Mouse (Mus musculus): ENCODE data around the gene Nisch. TPM values are rescaled to one million over a fixed set of nuclear protein-coding genes. Genes with fewer than 3 reads are reported as not detected.

The Nisch gene
- polyA plus RNA-seq, 1 experiment from 2014 or later: 343 TPM

DNA sequence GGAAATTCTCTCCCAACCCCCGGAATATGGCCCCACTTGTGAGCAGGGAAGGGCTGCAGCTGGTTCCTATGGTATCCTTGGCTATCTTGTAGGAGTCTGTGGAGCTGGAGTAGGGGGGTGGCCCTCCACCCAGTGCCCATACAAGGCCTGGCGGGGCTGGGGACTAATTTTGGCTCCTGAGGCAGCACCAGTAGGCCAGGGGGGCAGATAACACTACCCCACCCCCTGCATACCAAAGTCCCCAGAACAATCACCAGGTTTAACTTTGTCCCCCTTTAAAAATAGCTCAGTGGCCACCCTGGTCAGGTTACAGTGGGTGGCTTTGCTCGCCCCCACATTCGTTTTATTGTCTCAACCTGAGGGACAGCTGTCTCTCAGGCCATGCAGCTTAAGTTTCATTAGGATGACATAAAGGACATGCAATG lies 7.6 kb downstream of the Nisch start:
- H3K4me1 ChIP-seq (ENCODE audit: control insufficient read depth, insufficient read depth, low read length): peaks cover 16% of the 10 kb centered on the region
- no peak overlapping the region for H3K27ac ChIP-seq (replicated peaks; ENCODE audit: low read depth, low read length)
- ATAC-seq (ENCODE audit: low FRiP score, low TSS enrichment) (no peak), DNase-seq (no peak)
- no peaks in the 10 kb centered on the region for H3K27me3 ChIP-seq (ENCODE audit: control insufficient read depth, insufficient read depth, low read length)
- no peak overlapping the region for H3K4me2 ChIP-seq (ENCODE audit: low read length)
- H3K4me3 ChIP-seq (replicated peaks; ENCODE audit: low read depth, low read length): no peak overlapping the region
- 81% methylated on average over 4 of the region's 4 CpGs for WGBS
- H3K9ac ChIP-seq (replicated peaks; ENCODE audit: low read length): no peak overlapping the region
- peaks cover 1% of the 10 kb centered on the region for H3K36me3 ChIP-seq (ENCODE audit: control insufficient read depth, insufficient read depth, low read length)
- no peaks in the 10 kb centered on the region for H3K9me3 ChIP-seq (ENCODE audit: control insufficient read depth, low read length)

DNA sequence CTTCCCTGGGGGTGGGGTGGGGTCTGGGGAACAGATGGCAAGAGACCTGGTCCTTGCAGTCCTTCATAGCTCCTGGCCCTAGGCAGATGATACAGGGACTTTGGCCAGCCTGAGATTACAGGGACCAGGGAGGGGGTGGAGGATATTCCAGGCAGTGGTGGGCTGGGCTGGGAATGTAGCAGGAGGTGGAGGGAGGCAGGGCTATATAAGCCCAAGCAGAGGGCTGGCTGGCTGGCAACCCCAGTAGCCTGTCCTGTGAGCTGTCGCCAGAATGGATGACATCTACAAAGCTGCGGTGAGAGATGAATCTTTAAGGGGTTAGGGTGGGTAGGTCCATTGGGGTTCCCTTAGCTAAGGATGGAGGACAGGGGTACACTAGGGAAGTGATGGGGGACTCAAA lies 8.7 kb downstream of the Nisch start, which contains the start of gene Tnnc1:
Gene Tnnc1, plus strand, starts transcription at position 229 of the 400 bp plus-strand sequence.
- peak within 1 kb of the TSS; percentile 90 for H3K27ac ChIP-seq (replicated peaks; ENCODE audit: low read depth, low read length)
- DNase-seq (no peak), ATAC-seq (ENCODE audit: low FRiP score, low TSS enrichment) (no peak)
- H3K27me3 ChIP-seq (ENCODE audit: control insufficient read depth, insufficient read depth, low read length): no peaks in the 10 kb centered on the region
- peaks cover 12% of the 10 kb centered on the region for H3K36me3 ChIP-seq (ENCODE audit: control insufficient read depth, insufficient read depth, low read length)
- peak within 1 kb of the TSS; percentile 98 for H3K4me2 ChIP-seq (ENCODE audit: low read length)
- peak within 1 kb of the TSS; percentile 65 for H3K4me3 ChIP-seq (replicated peaks; ENCODE audit: low read depth, low read length)
- peak within 1 kb of the TSS; percentile 82 for H3K9ac ChIP-seq (replicated peaks; ENCODE audit: low read length)
- H3K9me3 ChIP-seq (ENCODE audit: control insufficient read depth, low read length): no peaks in the 10 kb centered on the region
- H3K4me1 ChIP-seq (ENCODE audit: control insufficient read depth, insufficient read depth, low read length): peaks cover 17% of the 10 kb centered on the region
- WGBS: 76% methylated on average over 2 of the region's 2 CpGs

DNA sequence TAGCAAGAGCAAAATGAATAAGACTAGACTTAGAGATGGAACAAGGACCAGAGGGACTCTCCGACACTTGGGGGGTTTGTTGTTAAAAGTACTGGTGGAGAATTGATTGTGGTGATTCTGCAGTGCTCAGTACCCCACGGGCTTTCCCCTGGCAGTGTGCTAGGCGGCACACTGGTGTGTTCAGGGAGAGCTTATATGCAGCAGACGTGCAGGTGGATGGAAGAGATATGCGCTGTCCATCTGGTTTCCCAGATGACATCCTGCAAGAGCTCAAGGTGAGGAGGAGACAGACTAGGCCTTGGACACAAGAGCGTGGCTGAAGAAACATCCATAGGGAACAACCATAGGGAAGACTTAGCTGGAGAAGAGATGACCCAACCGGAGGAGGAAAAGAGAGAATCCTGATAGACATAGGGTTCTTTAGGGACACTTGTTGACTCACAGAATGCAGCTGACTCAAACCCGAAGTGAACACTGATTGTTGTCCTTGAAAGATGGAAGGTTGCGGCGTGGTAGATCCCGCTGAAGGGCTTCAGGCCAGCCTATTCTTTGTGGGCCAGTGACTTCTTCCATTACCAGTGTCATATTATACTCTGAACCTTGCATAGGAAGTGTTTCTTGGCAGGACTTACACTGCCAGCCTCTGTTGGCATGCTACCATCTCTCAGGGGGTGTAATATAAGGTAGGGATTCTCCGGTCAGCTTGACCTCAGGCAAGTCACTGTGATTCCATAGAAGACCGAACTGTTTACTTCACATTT lies 9.5 kb downstream of the Nisch start:
- DNase-seq (no peak), ATAC-seq (ENCODE audit: low FRiP score, low TSS enrichment) (no peak; the same call in 1 of the 2 replicates)
- peak overlapping the region; percentile 65 for H3K4me3 ChIP-seq (replicated peaks; ENCODE audit: low read depth, low read length)
- peak overlapping the region; percentile 98 for H3K4me2 ChIP-seq (ENCODE audit: low read length)
- H3K9ac ChIP-seq (replicated peaks; ENCODE audit: low read length): peak overlapping the region; percentile 82
- no peaks in the 10 kb centered on the region for H3K9me3 ChIP-seq (ENCODE audit: control insufficient read depth, low read length)
- peaks cover 20% of the 10 kb centered on the region for H3K36me3 ChIP-seq (ENCODE audit: control insufficient read depth, insufficient read depth, low read length)
- 80% methylated on average over 13 of the region's 13 CpGs for WGBS
- no peaks in the 10 kb centered on the region for H3K27me3 ChIP-seq (ENCODE audit: control insufficient read depth, insufficient read depth, low read length)
- H3K4me1 ChIP-seq (ENCODE audit: control insufficient read depth, insufficient read depth, low read length): peaks cover 17% of the 10 kb centered on the region
- peak overlapping the region; percentile 90 for H3K27ac ChIP-seq (replicated peaks; ENCODE audit: low read depth, low read length)

GRCm38 (mm10) chr14:31206472-31206981 lies 10.2 kb downstream of the Nisch start:
- peak overlapping the region; percentile 98 for H3K4me2 ChIP-seq (ENCODE audit: low read length)
- H3K4me3 ChIP-seq (replicated peaks; ENCODE audit: low read depth, low read length): peak overlapping the region; percentile 65
- peak; percentile 77 for ATAC-seq (ENCODE audit: low FRiP score, low TSS enrichment)
- no peaks in the 10 kb centered on the region for H3K27me3 ChIP-seq (ENCODE audit: control insufficient read depth, insufficient read depth, low read length)
- WGBS: 1% methylated on average over 48 of the region's 48 CpGs
- peaks cover 28% of the 10 kb centered on the region for H3K36me3 ChIP-seq (ENCODE audit: control insufficient read depth, insufficient read depth, low read length)
- peak overlapping the region; percentile 82 for H3K9ac ChIP-seq (replicated peaks; ENCODE audit: low read length)
- peak overlapping the region; percentile 90 for H3K27ac ChIP-seq (replicated peaks; ENCODE audit: low read depth, low read length)
- H3K9me3 ChIP-seq (ENCODE audit: control insufficient read depth, low read length): no peaks in the 10 kb centered on the region
- DNase-seq: peak; percentile 99
- H3K4me1 ChIP-seq (ENCODE audit: control insufficient read depth, insufficient read depth, low read length): peaks cover 17% of the 10 kb centered on the region

GRCm38 (mm10) chr14:31205562-31206467 lies 10.9 kb downstream of the Nisch start:
- WGBS: 1% methylated on average over 39 of the region's 39 CpGs
- H3K36me3 ChIP-seq (ENCODE audit: control insufficient read depth, insufficient read depth, low read length): peaks cover 34% of the 10 kb centered on the region
- peak overlapping the region; percentile 90 for H3K27ac ChIP-seq (replicated peaks; ENCODE audit: low read depth, low read length)
- H3K4me2 ChIP-seq (ENCODE audit: low read length): peak overlapping the region; percentile 98
- H3K9ac ChIP-seq (replicated peaks; ENCODE audit: low read length): peak overlapping the region; percentile 82
- H3K4me3 ChIP-seq (replicated peaks; ENCODE audit: low read depth, low read length): peak overlapping the region; percentile 65
- H3K27me3 ChIP-seq (ENCODE audit: control insufficient read depth, insufficient read depth, low read length): no peaks in the 10 kb centered on the region
- H3K9me3 ChIP-seq (ENCODE audit: control insufficient read depth, low read length): no peaks in the 10 kb centered on the region
- DNase-seq (peak; percentile 67), ATAC-seq (ENCODE audit: low FRiP score, low TSS enrichment) (peak; percentile 69)
- H3K4me1 ChIP-seq (ENCODE audit: control insufficient read depth, insufficient read depth, low read length): peaks cover 17% of the 10 kb centered on the region

DNA sequence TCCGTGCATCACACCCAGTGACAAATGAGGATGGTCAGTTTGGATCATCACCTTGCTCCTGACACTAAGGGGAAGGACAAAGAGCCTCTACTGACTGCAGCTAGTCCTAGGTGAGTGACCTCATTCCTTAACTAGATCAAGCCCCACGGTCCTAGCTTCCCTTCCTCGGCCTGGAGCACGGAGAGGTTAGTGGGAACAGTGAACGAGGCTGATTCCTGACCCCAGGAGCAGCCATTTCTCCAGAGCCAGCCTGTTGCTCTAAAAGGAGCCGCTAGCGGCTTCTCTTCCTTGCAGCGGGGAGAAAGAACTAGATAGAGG lies 11.5 kb downstream of the Nisch start:
- Histone ChIP-seq H3K27me3 (ENCODE audit: control insufficient read depth, insufficient read depth, low read length) (no peaks in the 10 kb centered on the region), H3K27ac (replicated peaks; ENCODE audit: low read depth, low read length) (peak overlapping the region; percentile 90), H3K9me3 (ENCODE audit: control insufficient read depth, low read length) (no peaks in the 10 kb centered on the region), H3K4me1 (ENCODE audit: control insufficient read depth, insufficient read depth, low read length) (peaks cover 17% of the 10 kb centered on the region), H3K36me3 (ENCODE audit: control insufficient read depth, insufficient read depth, low read length) (peaks cover 40% of the 10 kb centered on the region), H3K4me2 (ENCODE audit: low read length) (peak overlapping the region; percentile 98), H3K9ac (replicated peaks; ENCODE audit: low read length) (peak overlapping the region; percentile 82), H3K4me3 (replicated peaks; ENCODE audit: low read depth, low read length) (peak overlapping the region; percentile 65)
- 13% methylated on average over 8 of the region's 8 CpGs for whole genome bisulfite sequencing
- ATAC-seq (ENCODE audit: low FRiP score, low TSS enrichment) (peak; percentile 15; the same call in 1 of the 2 replicates), DNase-seq (no peak)

- H3K27ac ChIP-seq (replicated peaks; ENCODE audit: low read depth, low read length): peak overlapping the region; percentile 90
- ATAC-seq (ENCODE audit: low FRiP score, low TSS enrichment): no peak
Measured at GRCm38 (mm10) chr14:31204844-31205243, 11.9 kb downstream of the Nisch start.

DNA sequence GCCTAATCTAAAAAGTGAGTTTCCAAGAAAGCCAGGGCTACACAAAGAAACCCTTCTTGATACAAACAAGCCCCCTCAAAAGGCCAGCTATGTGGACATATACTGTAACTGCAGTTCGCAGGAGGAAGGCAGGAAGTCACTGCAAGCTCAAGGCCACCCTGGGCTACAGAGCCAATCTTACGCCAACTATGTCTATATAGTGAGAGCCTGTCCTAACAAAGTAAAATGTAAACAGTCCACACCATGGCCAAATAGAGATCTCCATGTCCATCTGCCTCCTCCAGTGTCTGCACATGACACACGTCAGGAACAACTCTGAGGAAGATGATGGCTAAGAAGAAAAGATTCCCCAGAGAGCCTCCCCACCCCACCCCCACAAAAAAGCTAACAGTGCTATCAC lies 16.7 kb downstream of the Nisch start:
- ATAC-seq (ENCODE audit: low FRiP score, low TSS enrichment): no peak
- Histone ChIP-seq H3K4me3 (replicated peaks; ENCODE audit: low read depth, low read length) (no peak overlapping the region), H3K4me1 (ENCODE audit: control insufficient read depth, insufficient read depth, low read length) (peaks cover 20% of the 10 kb centered on the region), H3K27me3 (ENCODE audit: control insufficient read depth, insufficient read depth, low read length) (no peaks in the 10 kb centered on the region), H3K9me3 (ENCODE audit: control insufficient read depth, low read length) (no peaks in the 10 kb centered on the region), H3K27ac (replicated peaks; ENCODE audit: low read depth, low read length) (no peak overlapping the region), H3K4me2 (ENCODE audit: low read length) (no peak overlapping the region), H3K36me3 (ENCODE audit: control insufficient read depth, insufficient read depth, low read length) (peaks cover 76% of the 10 kb centered on the region), H3K9ac (replicated peaks; ENCODE audit: low read length) (no peak overlapping the region)
- WGBS: 94% methylated on average over 3 of the region's 3 CpGs
- no peak for DNase-seq

More at GRCm38 (mm10) chr14:31204844-31205243, 11.9 kb downstream of the Nisch start:
- H3K4me1 ChIP-seq (ENCODE audit: control insufficient read depth, insufficient read depth, low read length): peaks cover 17% of the 10 kb centered on the region
- 77% methylated on average over 4 of the region's 4 CpGs for WGBS
- H3K36me3 ChIP-seq (ENCODE audit: control insufficient read depth, insufficient read depth, low read length): peaks cover 44% of the 10 kb centered on the region
- H3K4me3 ChIP-seq (replicated peaks; ENCODE audit: low read depth, low read length): peak overlapping the region; percentile 65
- no peaks in the 10 kb centered on the region for H3K27me3 ChIP-seq (ENCODE audit: control insufficient read depth, insufficient read depth, low read length)
- H3K9ac ChIP-seq (replicated peaks; ENCODE audit: low read length): peak overlapping the region; percentile 82
- no peaks in the 10 kb centered on the region for H3K9me3 ChIP-seq (ENCODE audit: control insufficient read depth, low read length)
- peak overlapping the region; percentile 98 for H3K4me2 ChIP-seq (ENCODE audit: low read length)
- no peak for DNase-seq
